Mouse (Mus musculus): ENCODE results near the gene Fen1.

Gene Fen1

DNA sequence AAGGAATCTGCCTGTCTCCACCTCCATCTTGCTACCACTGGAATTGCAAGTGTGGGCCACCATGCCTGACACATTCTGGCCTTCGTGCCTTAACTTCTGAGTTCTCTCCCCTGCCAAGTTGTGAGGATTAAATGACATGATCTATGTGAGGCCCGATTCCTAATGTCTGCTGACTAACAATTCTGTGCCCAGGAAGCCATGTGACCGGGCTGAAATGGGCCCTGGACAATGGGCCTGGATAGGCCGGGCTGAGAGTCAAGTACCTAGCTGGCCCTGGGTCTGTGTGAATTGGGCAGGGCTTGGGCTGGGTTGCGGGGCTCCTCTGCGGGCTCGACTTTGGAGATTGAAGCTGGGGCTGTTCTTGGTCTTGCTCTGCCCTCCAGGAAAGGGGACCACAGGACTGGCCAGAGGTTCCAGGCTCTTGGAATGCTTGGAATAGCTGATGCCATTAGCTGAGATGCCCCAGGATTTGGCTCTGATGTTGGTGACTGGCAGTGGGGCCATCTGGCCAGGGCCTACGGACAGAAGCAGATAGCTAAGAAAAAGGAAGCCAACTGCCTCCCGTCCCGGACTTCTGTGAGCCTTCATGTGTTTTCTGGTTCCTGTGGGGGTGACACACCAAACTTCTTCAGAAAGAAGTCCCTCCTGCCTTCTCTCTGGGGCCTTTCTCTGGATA, 10.0 kb upstream of the Fen1 start:
- no peak for DNase-seq (ENCODE audit: low spot score in 2 of 2)

DNA sequence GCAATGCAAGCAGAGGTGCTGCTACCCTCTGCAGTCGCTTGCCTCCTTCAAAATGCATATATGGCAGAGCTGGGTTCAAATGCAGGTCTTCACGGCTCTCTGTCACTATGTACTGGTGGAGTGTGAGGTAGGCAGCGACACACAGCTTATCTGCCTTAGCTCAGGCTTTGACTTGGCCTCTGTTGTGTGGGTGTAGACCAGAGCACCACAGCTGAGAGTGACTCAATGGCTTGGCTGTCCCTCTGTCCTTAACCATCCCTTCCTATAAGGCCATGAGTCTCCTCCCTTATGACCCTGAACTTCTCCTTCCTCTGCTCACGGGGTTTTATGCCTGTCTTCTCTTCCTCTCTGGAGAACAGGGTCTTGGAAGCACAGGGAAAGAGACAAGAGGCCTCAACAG, 6.9 kb upstream of the Fen1 start:
- DNase-seq (ENCODE audit: low spot score in 2 of 2): no peak

DNA sequence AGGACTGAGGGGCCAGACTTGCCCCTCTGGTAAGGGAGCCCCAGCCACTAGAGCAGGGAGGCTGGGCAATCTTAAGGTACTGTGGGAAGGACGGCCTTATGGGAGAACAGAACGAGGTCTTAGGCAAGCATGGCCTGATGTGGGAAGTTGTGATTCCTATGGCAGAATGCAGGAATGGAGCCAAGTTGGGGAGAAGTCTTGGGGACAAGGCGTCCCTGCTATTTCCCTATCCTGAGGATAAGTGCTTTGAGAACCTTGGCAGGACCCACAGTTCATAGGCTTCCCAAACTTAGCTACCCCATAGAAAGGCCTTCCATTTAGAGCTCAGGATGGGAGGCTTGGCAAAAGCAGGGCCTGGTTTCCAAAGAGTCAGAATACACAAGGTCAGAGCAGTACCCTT, 4.9 kb upstream of the Fen1 start:
- no peak for DNase-seq (ENCODE audit: low spot score in 2 of 2)

DNA sequence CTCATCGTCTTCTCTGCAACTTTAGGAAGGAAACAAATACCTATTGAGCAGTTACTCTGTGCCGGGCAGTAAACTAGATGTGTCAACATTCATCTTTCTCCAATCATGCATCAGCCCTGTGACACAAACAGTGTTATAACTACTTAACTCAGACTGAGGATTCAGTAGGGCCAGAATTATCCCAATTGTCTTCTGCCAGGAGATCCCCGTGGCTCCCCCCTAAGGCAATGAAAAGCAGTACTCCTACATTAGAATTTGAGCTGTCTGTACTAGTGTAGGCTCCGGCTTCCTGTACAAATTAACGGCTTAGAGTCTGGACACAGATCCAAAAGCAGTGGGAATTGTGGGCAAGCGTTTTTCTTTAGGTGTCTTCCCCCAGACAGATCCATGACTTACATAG, 1.1 kb upstream of the Fen1 start:
- no peak for DNase-seq (ENCODE audit: low spot score in 2 of 2)

DNA sequence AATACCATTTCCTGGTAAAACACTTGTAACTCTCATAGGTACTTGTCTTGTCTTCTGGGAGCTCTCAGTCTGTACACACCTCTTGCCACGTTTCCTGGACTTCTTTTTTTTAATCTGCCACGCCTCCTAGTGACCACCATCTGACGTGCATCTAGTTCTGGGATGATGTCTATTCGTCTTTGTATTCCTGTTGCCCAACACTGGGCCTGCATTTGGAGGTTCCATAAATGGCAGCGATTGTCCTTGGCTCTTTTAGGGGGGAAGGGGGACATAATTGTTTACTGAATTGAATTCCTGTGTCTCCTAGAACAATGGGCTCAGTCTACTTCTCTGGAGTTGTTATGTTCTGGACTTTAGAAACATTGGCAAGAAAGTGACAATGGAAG, 640 bp upstream of the Fen1 start:
- peak; percentile 26 to 52 for DNase-seq (ENCODE audit: low spot score in 2 of 2)

DNA sequence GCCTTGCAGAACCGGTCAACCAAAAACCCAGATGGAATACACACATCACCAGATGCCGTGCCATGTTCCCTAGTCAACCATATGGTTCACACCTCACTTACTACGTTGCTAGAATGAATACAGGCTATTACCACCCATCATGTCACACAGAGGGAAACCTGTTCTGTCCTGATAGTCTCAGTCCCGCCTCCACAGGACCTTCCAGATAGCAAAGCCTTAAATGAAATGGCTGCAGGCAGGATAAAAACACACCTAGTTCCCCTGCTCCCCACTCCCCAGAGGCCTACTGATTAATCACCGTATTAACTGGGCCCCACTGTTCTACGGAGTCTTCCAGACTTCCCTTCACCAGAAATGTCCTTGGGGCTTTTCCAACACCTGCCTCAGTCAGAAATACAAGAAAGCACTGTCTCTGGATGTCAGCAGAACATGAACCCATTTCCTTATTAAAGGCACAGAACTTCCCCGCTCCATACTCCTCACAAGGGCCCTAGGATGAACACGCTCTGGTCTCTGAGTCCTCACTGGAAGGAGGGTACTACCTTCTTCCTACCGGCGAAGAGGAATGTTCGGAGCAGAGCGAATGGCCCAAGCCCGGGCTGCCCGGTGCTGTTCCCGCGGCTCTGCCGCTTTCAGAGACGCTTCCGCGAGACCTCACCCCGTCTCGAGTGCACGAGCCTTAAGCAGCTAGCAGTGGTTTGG, 672 bp downstream of the Fen1 start:
- DNase-seq (ENCODE audit: low spot score in 2 of 2): no peak

DNA sequence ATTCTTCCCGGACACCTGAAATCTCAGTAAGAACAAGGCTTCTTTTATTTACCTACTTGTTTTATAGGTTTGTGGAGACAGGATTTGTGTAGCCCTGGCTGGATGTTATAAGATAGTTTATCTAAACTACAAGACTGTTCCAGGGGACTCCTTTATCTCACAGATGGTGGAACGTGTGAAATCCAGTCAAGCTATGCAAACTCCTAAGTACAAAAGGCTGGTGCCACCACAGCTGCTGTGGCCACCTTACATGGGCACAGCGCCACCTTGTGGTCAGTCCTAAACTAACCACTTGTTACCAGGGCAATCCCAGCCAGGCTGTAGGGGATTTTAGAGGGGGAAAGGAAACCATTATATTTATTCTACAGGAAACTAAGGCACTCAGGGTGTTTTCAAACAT, 5.2 kb downstream of the Fen1 start:
- DNase-seq (ENCODE audit: low spot score in 2 of 2): peak; percentile 39 to 60

DNA sequence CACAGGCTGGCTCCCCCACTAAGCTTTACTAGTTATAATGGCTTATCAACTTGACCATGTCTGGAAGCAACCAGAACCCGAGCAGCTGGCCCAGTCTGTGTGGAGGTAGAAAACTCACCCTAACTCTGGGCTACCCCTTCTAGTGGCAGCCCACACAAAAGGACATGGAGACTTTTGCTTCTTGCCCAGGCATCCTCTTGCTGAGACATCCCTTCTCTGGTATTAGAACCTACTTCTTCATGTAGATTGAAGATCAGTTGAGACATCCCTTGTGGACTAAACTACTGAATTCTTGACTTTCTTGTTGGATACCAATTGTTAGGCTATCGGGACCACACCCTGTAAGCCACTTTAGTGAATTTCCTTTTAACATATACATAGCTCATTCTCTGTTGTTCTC, 5.7 kb downstream of the Fen1 start:
- DNase-seq (ENCODE audit: low spot score in 2 of 2): no peak

DNA sequence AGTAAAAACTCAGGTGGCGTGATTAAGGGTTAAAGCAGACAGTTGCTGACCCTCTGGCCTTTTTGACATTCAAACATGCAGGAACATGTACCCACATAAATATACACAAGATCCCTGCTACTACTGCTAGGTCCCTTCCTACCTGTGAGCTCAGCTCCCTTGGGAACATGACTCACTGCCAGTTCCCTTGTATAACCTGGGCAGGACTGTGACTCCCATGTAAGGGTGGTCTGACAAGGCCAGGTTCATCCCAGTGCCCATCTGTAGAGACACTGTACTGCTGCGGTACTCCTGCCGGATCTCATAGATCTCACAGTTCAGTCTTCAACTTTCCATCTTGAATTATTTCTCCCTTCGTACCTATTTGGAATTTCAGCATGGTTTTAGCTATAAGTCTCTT, 6.8 kb downstream of the Fen1 start:
- DNase-seq (ENCODE audit: low spot score in 2 of 2): no peak

DNA sequence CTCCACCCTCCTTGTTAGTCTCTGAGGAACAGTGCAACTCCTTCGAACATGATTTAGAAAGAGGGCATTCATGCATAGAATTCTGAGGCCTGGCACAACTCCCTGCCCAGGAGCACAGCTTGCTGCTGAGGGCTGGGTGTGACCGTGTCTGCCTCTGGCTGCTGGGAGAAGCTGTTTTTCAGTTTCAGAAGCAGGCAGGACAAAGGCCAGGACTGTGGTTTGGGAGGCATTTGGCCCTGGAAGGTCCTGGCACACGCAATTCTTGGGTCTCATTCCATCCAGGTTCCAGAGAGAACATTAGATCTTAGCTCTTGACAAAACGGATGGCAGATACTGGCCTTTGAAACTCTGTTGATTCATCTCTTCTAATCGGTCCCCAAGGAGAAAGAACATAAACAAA, 8.7 kb downstream of the Fen1 start:
- no peak for DNase-seq (ENCODE audit: low spot score in 2 of 2)

DNA sequence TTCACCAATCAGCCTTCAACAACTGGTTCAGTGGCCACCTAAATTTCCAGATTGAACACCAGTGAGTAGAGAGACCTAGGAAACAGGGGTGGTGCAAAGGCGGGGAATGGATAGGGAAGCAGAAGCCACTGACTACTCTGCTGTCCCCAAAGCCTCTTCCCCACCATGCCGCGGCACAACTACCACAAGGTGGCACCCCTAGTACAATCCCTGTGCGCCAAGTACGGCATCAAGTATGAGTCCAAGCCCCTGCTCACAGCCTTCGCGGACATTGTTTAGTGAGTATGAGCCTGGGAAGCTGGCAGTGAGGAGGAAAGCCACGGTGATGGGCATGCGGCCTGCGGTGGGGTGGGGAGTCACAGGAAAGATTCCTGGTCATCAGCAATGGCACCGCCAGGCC, 9.6 kb downstream of the Fen1 start:
- DNase-seq (ENCODE audit: low spot score in 2 of 2): no peak

DNA sequence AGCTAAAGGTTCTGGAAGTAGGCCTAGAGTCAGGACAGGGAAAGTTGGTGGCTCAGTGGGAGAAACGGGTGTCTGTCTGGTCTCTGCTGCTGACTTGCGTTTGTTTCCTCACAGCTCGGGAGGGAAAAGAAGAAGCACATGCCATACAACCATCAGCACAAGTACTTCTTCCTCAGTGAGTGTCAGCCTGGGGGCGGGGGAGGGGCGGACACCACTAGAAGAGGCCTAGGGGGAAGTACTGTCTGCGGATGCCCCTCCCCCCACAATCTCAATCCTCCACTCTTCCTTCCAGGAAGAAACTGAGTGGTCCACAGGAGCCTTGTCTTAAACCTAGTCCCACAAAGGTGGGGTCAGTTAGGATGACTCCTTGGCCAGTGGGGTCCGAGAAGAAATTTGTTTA, 12.6 kb downstream of the Fen1 start:
- no peak for DNase-seq (ENCODE audit: low spot score in 2 of 2)

DNA sequence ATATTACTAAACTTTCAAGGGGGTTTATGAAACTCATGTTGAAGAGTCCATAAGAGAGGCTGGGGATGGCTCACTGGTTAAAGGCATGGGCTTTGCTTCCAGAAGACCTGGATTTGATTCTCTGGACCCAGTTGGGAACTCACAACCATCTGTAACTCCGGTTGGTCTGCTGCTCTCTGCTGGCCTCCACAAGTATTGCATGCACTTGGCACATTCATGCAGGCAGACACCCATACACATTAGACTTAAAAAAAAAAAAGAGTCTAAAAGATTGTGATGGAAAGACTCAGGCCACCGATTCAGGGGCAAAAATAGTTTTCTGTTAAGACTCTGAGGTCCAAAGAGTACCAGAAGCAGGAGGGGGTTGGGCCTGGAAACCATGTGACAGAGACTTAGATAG, 13.2 kb downstream of the Fen1 start:
- DNase-seq (ENCODE audit: low spot score in 2 of 2): peak in 1 of 2 experiments; percentile 63

DNA sequence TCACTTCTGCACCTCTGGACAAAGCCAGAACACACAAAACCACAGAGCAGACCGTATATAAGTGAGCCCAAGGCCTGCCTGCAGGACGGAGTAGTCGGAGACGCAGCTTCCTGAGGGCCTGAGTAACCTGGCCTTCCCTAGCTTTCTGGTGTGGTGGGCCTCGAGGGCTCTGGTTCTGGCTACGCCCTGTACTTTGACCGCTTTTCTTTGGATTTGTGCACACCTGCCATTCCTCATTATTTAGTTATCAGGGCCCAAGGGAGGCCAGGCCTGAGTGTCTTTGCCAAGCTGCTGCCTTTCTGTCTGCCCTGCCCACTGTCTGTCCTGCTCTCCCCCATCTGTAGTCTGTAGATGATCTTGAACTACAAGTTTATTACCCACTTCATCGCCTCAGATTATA, 14.0 kb downstream of the Fen1 start:
- no peak for DNase-seq (ENCODE audit: low spot score in 2 of 2)

DNA sequence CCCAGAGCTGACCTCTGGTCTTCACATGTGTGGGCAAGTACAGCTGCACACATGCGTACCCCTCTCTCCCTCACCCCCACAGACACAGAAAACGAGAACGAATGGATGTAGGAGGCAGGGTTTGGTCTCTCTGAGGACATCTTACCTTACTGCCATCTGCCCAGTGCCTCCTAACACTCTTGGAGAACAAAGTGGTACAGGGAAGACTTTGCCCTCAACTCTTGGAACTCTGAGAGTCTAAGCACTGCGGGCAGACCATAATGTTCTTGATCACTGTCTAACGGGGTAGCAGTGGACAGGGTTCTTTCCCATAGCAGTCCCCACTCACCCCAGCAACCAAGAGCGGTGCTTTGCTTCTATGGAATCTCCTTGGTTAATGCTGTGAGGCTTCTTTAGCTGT, 14.9 kb downstream of the Fen1 start:
- no peak for DNase-seq (ENCODE audit: low spot score in 2 of 2)

DNA sequence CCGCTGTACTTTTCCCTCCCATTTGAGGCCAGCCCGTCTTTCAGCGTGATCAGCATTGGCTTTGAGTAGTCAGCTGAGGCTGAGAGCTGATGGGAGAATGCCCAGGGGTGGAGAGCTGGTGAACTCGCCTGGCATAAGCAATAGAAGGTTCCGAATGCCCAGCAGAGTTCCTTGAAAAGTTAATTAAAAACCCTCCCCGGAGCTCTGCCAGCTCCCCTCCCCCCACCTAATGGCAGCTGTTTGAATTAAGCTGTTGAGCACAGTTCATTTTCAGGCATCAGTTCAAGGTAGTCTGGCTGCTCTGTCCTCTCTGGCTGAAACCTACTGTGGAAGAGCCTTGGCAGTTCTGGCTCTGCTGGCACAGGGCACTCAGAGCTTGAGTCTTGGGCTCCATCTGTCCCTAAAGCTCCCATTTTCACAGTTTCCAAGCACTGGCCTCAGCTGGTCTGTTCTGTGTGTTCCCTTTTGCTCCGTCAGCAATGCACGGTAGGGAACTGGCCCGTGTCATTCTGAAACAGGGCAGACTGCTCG, 15.6 kb downstream of the Fen1 start:
- DNase-seq (ENCODE audit: low spot score in 2 of 2): peak; percentile 63 to 73

DNA sequence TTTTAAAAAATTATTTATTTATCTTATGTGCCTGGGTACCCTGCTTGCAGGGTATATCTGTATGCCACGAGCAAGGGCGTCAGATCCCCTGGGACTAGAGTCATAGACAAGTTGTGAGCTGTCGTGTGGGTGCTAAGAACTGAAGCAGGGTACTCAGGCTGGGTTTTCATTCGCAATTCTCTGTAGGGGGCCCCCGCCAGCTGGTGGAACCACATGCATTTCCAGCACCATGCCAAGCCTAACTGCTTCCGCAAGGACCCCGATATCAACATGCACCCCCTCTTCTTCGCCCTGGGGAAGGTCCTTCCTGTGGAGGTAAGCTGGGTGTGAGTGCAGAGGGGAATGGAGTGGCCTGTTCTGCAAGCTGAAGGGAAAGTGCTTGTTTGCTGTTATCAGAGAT, 17.4 kb downstream of the Fen1 start:
- DNase-seq (ENCODE audit: low spot score in 2 of 2): no peak

DNA sequence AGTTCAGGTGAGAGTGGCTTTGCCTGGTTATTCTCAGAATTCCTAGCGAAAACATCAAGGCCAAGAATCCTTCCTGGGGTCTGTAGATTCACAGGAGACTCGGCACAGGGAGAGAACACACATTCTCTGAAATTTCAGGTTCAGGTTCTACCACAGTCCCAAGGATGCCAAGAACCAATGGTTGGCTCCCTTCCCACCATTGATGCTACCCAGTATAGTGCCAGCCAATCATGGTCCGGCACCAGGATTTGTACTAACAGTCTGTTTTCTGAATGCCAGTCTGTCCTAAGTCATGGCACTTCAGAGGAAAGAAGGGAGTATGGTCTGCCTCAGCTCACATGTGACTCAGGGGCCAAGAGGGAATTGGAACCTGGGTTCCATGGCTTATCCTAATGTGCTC, 18.1 kb downstream of the Fen1 start:
- DNase-seq (ENCODE audit: low spot score in 2 of 2): no peak

DNA sequence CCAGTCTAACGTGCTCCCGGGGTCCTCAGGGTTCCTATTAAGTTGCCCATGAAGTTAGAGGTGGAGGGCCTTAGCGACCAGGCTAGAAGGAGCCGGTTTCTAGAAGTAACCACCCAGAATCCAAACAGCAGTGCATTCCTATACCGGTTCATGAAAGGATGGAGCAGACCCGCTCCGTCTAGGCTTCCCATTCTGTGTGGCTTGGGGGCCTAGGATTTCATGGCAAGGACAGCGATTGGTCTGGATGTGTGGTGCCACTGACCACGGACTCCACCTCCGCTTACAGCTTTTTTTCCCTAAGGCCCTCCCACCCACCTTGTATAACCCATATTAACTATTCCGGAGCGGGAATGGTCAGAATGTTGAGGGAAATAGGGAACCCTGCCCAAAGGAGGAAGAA, 19.9 kb downstream of the Fen1 start:
- DNase-seq (ENCODE audit: low spot score in 2 of 2): no peak

DNA sequence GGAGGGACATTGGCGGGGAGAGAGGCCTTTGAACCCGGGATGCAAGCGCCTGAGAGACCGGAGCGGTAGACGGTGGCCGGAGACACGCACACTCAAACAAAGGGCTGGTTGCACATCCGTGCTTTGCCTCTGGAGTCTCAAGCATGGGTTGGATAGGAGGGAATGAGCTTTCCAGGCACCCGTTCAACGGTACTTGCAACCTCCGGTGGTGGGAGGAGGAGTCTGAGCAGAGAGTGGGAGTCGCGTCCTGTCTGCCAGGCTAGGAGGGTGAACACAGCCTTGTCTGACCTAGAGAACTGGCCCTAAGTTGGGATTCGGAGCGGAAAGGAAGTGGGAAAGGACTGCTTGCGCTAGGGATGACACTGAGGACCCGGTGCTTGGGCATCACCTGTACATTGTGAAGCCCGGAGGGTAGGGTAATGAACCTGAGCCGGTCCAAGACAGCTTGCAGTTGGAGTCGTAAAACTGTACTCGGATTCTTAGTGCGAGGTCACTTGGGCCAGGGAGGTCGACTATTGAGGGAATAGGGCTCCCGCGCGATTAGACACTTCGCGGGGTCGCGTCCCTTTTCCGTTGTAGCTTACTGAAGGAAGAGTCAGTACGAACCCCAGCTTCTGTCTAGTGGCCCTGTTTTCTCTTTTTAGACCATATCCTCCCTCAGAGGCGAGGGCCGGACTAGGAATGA, 20.5 kb downstream of the Fen1 start:
- peak; percentile 74 to 85 for DNase-seq (ENCODE audit: low spot score in 2 of 2)

DNA sequence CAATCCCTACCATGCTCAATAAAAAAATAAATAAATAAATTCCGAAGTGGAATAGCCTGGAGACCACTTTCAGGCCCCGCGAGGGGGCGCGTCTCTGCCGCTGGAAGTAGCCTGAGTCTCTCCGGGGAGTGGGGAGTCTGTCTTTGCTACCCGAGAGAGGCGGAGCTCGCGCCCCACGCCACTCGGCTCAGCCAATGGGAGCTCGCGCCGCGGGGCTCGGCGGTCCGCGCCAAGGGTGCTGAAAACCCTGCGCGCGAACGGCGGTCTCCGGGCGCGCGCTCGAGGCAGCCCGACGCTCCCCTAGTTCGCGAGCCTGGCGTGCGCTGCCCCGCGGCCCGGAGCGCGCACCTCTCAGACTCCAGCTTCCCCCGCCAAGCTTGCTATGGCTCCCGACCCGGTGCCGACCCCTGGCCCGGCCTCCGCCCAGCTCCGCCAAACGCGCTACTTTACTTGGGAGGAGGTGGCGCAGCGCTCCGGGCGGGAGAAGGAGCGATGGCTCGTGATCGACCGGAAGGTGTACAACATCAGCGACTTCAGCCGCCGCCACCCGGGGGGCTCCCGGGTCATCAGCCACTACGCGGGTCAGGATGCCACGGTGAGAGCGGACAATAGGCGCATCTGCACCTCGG, 21.2 kb downstream of the Fen1 start, which contains the start of gene Fads1:
Gene Fads1 (plus strand): TSS at position 219 of the 629 bp plus-strand sequence.
- DNase-seq (ENCODE audit: low spot score in 2 of 2): peak; percentile 94 to 95

DNA sequence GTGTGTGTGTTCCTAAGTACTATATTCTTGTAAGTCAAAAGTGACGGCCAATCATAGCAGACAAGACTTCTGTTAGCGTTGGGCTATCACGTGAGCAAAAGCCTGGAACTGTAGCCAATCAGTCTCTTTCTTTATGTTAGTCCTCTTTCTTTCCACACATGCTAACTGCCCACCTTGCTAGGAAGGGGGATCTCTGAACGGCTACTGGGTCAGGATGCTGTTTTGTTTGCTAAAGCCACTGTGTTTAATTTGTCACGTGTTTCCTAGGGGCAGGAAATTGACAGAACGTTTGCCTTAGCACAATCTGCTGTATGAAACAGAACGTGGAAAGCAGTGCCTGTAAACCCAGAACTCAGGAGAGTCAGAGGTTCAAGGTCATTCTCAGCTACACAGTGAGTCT, 21.8 kb downstream of the Fen1 start:
- DNase-seq (ENCODE audit: low spot score in 2 of 2): no peak

All from right cerebral cortex, postnatal 36 days (tissue).